Mouse (Mus musculus) cerebellum, adult 11-12 months (tissue): ENCODE measurements around the gene Vezt.

ENCODE experiments used
- DNase-seq: peaks from one replicate; pipeline ENCODE4 v3.0.0; 2022

Vezt gene

DNA sequence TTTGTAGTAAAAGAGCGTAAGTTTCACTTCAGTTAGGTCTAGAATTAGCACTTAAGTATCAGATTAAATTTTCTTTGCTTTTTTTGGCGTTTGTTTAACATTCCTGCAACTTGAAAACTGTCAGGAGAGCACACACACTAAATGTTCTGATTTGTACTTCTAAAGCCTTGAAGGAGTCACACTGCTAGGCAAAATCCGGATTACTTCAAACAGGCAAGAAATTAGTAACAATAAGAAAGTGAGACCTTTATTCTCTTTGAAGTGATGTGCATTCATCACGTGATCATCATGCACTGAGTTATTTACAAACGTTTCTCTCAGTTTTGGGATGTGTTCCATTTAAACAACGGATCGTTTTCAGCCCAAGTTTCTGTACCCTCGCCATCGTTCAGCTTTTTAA is 1.6 kb upstream of the Vezt start:
- no peak for DNase-seq

DNA sequence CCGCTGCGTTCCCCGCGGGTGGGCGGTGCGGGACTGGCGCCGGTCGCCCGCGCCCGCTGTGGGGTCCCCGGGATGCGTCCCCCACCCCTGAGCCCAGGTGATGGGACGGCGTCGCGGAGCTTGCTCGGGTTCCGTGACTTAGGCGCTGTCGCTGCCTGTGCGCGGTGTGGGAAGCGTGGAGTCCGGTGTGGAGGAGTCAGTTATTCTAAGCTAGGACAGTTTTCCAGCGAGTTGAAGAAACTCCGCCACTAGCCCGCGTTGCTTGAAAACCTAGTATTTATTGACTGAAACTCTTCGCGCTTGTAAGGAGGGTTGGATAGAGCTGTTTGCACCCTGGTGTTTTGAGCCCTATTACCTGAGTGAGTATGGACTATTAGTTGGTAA is 750 bp upstream of the Vezt start:
- no peak for DNase-seq

DNA sequence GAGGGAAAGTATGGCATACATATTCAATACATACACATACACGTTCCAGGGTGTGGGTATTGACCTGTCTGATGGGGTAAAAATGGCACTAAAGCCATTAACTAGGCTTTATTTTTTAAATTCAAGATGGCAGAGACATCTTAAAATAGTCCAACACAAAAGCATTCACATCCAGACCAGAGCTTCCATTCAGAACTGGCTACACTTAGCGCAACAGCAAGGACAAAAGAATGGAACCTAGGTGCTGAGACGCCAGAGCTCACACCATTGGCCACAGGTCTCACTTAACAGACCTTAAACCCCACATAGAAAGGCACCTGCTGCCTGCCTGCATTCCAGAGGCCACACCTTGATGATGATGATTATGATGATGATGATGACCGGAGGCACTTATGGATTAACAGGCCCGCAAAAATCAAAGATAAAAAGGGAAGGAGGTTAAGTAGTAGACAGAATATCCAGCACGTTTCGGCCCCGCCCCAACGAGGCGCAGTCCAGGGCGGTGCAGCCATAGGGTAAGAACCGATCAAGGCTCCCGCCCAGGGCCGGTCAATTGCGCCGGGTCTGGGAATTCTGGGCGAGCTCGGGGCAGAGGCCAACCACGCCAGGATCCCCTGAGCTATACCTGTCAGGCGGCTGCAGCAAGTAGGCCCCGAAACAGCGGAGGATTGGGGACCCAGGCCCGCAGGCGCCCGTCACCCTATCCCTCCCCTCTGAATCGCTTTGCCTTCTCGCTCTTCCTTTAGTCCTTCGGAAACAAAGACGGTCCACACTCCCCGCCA is 550 bp downstream of the Vezt start:
- DNase-seq, result no peak

DNA sequence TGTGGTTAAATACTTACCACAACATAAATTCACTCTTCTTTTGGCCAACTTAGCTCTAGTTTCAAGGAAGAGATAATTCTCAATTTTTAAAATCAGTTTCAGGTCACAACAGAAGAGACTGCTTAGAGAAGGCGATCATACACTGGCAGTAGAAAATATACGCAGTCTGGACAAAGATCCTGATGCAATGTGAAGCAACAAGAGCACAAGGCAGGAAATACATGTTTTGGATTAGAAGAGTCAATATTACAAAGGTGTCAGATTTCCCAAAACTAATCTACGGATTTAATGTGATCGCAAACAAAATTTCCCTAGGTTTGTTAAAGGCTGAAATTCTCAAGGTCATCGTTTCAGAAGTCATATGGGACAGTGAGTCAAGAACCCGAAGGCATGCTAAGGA is 4.5 kb downstream of the Vezt start:
- DNase-seq, result no peak

DNA sequence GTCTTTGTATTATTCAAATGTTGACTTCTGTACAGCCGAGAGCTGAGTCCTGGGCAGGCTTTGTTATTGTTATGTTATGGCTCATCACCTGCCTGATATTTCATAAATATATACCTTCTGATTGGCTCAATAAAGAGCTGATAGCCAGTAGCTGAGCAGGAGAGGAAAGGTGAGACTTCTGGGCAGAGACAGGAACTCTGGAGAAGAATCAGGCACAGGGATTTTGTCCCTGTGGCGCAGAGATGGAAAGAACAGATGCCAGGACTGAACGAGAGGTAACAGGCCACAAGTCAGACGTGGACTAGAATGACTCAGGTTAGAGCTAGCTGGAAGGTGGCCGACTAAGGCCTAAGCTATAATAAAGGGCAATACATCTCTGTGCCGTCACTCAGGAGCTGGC is 7.1 kb downstream of the Vezt start:
- DNase-seq, result no peak

DNA sequence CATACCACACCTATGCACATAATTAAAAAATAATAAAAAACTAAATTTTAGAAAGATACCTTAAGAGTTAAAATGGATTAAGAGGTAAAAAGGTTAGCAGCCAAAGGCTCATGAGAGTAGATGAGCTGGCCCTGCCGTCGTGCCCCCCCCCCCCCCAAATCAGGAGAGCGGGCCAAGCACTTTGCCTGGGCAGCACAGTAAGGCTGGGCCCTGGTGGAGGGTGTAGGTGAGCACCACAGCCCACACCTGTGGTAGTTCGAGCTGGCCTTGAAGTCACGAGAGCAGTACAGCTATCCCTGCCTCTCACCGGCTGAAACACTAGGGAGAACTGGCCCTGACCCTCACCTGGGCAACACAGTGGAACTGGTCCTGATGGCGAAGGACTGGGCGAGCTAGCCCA is 10.5 kb downstream of the Vezt start:
- DNase-seq, result no peak

DNA sequence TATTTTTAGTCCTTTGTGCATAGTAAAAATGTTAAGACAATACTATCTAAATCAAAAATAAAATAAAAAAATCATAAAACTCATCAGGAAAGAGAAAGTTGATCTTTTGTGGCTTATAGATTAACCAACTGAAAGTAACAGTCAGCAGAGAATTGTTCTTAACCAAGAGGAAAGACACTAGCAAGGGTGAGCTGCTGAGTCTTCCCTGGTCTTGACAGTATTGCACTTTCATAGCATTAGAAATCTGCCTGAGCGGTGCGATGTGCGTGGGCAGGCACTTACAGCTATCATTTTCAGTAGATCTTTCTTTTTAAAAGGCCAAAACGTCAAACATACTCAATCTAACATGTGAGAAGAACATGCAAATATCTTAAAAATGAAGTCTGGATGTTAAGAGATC is 14.6 kb downstream of the Vezt start:
- no peak for DNase-seq

DNA sequence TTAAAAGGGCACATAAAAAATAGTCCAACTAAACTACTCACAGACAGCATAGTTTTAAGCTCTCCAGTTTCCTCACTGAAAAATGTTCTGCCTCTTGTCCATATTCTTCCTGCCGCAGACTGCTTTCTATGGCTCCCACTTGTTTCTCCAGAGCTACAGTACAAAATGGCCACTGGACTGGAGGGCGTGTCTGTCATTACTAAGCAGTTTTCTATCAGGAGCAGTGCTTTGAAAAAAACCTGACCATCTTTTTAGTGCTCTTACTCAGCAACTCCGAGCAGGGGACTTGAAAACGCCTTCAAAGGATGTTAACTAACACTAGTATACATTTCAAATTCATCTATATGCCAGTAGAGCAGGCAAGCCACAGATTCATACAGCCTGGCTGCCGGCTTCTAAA is 15.0 kb downstream of the Vezt start:
- no peak for DNase-seq

DNA sequence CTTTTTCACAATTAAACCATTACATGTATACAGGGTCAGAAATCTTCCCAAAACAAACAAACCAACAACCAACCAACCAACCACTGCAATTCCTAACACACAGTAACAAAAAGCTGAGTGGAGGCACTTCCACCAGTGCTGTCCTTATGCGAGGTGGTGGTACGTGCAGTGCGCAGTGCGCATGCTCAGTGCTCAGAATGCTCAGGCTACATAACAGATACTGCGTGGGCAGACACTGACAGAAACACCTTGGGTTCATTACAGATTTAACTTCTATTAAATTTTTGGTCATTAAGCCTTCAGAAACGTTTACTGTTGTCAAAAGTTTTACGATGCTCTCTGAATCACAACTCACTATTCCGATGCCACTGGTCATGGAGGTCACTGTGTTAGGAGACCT is 18.2 kb downstream of the Vezt start:
- no peak for DNase-seq

DNA sequence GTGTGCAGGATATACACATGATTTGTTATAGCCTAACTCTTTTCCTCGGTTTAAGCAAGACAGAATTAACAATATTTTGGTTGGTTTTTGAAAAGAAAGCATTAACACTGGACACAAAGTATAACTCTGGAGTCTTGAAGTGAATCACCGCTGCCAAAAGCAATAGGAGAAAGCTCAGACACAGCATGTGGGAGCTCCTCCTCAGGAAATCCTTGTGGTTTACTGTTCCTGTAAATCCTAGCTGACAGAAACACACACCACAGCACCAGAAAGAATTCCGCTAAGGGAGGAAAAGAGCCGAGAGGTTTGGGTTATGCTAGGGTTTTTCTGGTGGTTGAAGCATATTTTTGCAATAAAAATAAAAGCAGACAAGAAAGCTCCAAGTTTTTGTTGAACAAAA is 21.4 kb downstream of the Vezt start:
- DNase-seq, result no peak

DNA sequence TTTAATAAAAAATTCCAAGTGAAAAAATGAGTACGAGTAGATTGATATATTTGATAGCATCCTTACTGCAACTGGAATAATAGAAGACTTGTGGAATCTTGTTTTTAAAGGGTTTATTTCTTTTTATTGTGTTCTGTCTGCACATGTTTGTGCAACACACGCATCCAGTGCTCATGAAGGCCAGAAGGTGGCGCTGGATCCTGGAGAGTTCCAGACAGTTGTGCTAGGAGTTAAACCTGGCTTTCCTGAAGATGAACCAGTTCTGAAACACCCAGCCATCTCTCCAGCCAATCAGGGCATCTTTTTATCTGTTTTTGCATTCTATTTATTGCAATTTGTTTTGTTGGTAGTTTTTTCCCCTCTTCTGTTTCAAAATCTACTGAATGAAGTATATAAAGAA is 22.4 kb downstream of the Vezt start:
- no peak for DNase-seq

DNA sequence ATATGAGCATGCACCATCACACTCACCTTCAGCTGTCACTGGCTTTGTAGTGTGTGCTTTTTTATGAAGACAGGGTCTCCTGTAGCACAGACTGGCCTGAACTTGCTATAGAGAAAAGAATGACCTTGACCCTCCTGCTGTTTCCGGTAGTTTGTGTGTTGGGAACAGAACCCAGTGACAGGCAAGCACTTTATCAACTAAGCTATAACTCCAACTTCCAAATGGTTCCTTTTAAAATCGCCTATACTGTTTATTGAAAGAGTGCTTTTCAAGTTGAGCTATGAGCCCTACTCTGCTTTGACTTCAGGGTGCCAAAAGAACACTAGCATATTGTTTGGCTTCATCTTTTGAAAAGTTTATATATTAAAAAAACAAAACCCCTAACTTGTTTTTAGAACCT is 24.6 kb downstream of the Vezt start:
- DNase-seq, result no peak

DNA sequence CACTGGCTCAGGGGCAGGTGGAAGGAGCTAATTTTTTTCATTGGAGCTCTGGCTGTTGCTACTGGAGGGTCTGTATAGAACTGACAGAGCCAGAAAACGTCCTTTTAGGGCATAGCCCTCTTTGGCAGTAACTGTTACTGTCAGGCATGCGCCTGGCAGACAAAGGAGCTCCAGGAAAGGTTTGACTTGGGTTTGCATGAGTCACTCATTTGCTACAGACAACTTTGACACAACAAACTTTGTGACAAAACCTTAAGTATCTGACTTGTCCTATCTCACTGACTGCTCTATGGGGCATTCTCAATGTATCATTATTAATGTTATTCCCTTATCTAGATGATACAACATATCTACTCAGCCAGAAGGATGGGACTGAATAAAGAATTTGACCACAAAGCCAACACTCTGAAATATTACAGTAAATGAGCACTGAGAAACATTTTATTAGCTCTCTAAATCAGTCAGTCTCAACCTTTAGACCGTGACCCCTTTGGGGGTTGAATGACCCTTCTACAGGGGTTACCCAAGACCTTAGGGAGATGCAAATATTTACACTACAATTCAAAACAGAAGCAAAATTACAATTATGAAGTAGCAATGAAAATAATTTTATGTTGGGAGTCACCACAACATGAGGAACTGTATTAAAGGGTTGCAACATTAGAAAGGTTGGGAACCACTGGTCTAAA is 25.5 kb downstream of the Vezt start:
- DNase-seq, result no peak

DNA sequence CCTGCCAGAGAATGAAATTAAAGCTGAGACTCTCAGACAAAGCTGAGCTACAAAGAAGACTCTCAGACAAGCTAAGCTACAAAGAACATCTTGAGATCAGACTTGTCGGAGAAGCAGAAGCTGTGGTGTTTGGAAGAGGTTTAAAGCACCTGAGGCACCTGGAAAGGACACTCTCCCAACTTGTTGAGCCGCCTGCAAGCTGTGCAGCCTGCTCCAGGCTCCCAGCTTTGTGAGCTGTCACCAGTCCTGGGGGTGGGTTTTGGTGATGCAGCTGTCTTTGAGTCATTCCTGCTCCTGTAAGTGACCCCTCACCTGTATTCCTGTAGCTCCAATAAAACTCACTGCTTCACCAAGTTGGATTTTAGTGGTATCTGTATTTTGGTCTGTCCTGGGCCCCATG is 27.3 kb downstream of the Vezt start:
- DNase-seq, result no peak

DNA sequence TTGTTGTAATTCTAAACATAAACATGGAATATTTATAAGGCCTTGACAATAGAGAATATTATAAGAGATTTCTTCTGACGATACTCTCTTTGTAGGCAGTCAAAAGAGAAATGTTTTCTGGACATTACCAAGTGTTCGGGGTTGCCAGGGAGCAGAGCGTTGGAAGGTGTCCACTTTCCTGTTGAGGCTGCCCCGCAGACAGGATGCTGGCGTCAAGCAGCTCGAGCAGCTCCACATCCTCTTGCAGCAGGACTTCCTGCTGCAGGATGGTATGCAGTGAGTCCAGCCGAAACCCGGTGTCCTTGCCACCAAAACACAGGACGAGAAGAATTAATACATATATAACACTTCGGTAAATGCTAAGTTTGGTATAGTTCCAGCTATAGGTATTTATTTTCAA is 35.4 kb downstream of the Vezt start:
- peak; percentile 16 for DNase-seq

DNA sequence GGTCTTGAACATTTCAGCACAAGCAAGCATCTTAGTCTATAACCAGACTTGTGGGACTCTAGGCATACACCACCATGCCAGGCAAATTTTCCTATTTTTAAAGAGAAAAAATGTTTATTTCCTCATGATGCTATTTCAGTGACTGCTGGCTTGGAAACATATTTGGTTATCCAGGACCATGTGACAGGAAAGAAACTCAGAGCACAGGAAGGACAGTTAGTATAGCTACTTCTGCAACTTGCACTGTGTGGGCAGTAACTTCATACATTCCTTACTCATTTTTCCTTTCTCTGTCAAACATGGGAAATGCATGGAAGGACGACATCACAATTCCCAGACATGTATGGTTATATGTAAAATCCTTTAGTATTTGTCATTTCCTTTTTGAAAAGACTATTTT is 36.3 kb downstream of the Vezt start:
- DNase-seq, result no peak

DNA sequence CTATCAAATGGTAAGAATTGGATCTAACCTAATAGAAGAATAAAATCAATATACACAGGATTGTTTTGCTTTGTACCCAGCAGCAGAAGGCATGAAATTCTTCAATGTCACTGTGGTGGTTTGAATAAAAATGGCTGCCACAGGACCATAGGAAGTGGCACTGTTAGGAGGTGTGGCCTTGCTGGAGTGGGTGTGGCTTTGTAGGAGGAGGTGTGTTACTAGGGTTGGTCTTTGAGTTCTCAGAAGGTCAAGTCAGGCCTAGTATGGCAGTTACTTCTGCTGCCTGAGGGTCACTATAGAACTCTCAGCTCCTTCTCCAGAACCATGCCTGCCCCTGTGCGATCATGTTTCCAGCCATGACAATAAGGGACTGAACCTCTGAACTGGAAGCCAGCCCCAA is 40.5 kb downstream of the Vezt start:
- no peak for DNase-seq

DNA sequence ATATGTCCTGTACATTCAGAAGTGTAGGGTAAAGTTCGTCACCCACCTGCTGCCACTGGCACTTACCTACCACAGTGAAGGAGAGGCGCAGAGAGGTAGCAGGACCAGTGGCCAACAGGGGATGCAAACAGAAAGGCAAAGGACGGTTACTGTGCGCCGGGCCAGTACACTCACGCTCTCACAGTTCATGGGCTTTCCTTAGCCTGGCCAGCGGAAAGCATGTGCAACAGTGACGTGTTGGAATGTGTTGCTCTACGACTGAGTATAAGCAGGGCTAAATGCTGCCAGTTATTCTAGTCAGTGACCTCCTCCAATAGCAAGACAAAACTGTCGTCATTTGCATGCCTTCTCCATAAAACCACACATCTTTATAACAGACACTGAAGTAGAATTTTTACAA is 41.5 kb downstream of the Vezt start:
- no peak for DNase-seq

DNA sequence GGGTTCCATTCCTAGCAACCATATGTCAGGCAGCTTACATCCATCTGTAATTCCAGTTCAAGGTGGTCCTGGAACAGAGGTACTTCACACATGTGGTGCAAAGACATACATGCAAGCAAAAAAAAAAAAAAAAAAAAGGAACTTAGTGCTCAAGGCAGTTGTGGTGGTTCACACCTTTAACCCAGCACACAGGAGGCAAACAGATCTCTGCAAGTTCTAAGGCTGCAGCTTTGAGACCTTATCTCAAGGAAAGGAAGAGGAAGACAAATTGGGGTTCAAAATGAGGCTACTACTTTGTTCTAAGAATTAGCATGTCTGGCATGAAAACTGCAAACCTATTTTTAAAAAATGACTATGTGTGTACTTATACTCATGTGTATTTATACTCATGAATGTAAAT is 50.3 kb downstream of the Vezt start:
- no peak for DNase-seq

DNA sequence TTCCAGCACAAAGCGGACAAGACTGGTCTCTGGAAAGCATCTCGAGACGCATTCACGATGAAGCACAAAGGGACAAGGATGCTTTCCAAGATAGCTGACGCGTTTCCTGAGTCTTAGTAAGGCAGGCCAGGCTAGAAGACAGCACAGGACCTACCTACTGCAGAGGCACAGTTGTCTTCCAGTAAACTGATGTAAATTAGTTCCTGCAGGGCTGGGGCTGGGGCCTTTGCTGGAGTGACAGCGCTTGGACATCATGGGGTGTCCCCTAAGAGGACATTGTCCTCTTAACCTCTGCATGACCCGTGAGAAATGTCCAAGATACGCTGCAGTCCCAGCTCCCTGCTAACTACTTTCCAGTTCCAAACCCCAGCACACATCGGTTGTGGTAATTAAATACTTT is 66.3 kb downstream of the Vezt start:
- DNase-seq, result no peak

DNA sequence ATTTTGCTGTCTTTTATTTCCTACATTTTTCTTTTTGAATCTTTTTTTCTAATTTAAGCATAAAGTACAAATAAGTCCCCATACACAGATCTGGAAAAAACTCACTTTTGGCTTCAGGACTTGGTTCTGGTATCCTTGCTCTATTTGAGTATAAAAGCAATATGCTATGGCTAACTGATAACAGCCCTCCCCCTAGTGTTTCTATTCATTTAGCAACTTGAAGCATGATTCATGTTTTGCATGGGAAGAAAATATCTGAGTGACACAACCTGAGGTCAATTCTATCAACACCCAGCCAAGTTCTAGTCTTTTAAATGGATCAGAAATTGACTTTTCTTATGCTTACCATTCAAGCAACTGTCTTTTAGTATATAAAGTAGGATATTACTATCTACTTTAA is 68.1 kb downstream of the Vezt start:
- no peak for DNase-seq

DNA sequence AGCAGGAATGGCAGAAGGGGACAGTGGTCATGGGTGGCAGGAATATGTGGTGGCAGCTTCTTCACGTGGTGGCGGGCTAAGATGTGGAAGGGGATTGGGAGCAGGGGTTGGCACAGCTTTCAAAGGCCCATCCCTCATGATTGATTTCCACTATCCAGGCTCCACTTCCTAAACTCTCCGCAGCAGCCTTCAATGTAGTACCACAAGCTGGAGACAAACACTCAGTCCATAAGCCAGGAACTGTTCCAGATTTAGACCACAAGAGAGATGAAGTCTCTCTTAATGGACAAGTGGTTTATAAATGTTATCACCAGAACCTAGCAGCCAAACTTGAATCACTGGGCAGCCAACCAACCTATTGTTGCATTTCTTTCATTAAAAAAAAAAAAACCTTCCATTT is 81.6 kb downstream of the Vezt start:
- DNase-seq, result no peak

DNA sequence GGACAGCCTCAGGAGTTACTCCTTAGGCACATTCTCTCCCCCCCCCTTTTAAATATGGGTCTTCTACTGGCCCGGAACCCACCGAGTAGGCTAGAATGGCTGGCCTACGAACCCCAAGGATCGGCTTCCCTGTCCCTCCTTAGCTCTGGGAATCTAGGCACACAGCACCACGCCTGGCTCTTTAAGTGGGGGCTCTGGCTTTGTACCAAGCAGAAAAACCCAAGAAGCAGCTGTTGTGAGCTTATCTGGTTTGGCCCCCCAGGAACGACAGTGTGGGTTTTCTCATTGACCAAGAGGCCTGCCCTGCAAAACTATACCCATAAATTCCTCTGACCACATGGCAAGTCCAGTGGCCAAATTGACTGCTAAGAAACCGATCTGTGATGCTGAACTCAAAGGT is 82.1 kb downstream of the Vezt start:
- no peak for DNase-seq

DNA sequence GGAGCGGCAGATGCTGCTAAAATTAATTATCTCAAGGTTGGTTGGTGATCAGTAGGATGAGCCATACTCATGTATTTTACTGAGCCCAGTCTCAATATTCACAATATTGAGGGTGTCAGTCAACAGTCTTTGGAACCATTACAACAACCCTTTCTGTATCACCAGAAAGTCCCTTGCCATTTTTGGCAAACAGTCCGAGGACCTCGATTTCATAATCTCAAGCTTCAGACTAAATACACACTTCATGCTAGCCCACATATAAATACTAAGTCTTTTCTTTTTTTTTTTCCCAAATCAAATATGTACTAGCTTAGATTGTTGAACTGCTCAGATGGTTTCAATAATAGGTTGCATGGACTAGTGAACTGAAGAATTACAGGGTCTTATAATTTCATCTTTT is 84.6 kb downstream of the Vezt start:
- no peak for DNase-seq

DNA sequence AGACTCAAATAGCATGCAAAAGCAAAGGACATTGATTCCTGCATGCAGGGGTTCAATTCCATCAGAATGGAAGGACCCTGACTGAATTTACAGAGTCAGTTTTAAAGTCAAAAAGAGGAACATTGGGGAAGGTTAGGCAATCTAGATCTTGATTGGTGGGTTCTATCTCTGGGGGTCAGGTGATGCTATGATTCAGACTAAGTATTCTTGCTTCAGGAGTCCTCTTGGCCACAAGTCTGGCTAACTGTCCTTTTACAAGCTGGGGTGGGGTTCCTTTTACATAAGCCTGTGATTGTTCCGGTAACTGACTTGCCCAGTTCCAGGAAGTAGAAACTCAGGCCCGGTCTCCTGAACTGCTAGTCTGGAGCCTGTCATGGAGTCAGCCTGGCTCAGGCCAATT is 85.7 kb downstream of the Vezt start:
- no peak for DNase-seq
